Mouse (Mus musculus) cerebellum, adult 2 months (tissue): ENCODE data around the gene Tspo. TPM values are rescaled to one million over a fixed set of nuclear protein-coding genes. Genes with fewer than 3 reads are reported as not detected.

Experiments
- DNase-seq, 2 experiments: peaks; one replicate each; pipeline ENCODE4 v3.0.0; 2021
- H3K27ac ChIP-seq: fragments of 200-500 bp; 2 replicates; pipeline ENCODE4 v1.5.1; 2012; ENCODE audit warnings: low read length, control low read depth, inconsistent platforms; ENCODE audit not compliant: insufficient read depth
- H3K27me3 ChIP-seq: fragments of 200-500 bp; 2 replicates; pipeline ENCODE4 v1.6.1; 2012; ENCODE audit warnings: inconsistent platforms, mild to moderate bottlenecking, low read length, moderate library complexity; ENCODE audit not compliant: control insufficient read depth, insufficient read depth
- H3K4me1 ChIP-seq: fragments of 200-500 bp; 2 replicates; pipeline ENCODE4 v1.6.1; 2011; ENCODE audit warnings: low read length; ENCODE audit not compliant: control insufficient read depth, insufficient read depth
- H3K4me3 ChIP-seq: fragments of 200-500 bp; replicated peaks from 2 replicates; pipeline ENCODE3; 2011; ENCODE audit warnings: mild to moderate bottlenecking, low read depth, low read length, control low read depth; ENCODE audit not compliant: insufficient read depth
- CTCF ChIP-seq: fragments of 200-500 bp; IDR thresholded peaks from 2 replicates; pipeline ENCODE4 v1.5.1; 2011; ENCODE audit warnings: low read depth, mild to moderate bottlenecking, control low read depth, low read length, moderate library complexity, borderline replicate concordance; ENCODE audit not compliant: insufficient read depth
- POLR2A ChIP-seq: fragments of 200-500 bp; IDR thresholded peaks from 2 replicates; pipeline ENCODE4 v1.6.1; 2011; ENCODE audit warnings: low read length, control low read depth, borderline replicate concordance; ENCODE audit not compliant: insufficient read depth
- WGBS: fragments of 180-500 bp; shearing (Covaris S2); methylation state at CpG from one replicate; pipeline ENCODE4 v1.1.7; 2018; 5-methylcytosine and 5-hydroxymethylcytosine counted together
- polyA plus RNA-seq: library from polyadenylated mRNA; depleted of rRNA; stranded (reverse); fragments of >200 nt; gene quantifications from 2 replicates; pipeline ENCODE4 v1.2.3, GENCODE M21; 2012; rRNA removed

The Tspo gene
- 12.2 and 13.7 TPM in 2 replicates for polyA plus RNA-seq

GRCm38 (mm10) chr15:83563327-83563856 lies at the start of gene Tspo, which contains the start of gene Mcat:
Tspo (plus strand) TSS chr15:83563592.
Mcat (minus strand) TSS chr15:83563787.
- no peak for DNase-seq
- no peak within 1 kb of the TSS for H3K27ac ChIP-seq
- peak within 1 kb of the TSS; percentile 23 for H3K4me3 ChIP-seq
- TF ChIP-seq CTCF (no peak), POLR2A (no peak)
- no peaks in the 10 kb centered on the region for H3K4me1 ChIP-seq
- no peaks in the 10 kb centered on the region for H3K27me3 ChIP-seq
- 3% methylated on average over 28 of the region's 28 CpGs for WGBS

- WGBS: 30% methylated on average over 5 of the region's 5 CpGs
- peak in 1 of 2 experiments; percentile 21 for DNase-seq
- no peaks in the 10 kb centered on the region for H3K4me1 ChIP-seq
- no peaks in the 10 kb centered on the region for H3K27me3 ChIP-seq
- no peak overlapping the region for H3K4me3 ChIP-seq
- no peak overlapping the region for H3K27ac ChIP-seq
- no peak for TF ChIP-seq CTCF
- no peak for TF ChIP-seq POLR2A
These were observed 48.4 kb upstream of the Tspo start for GRCm38 (mm10) chr15:83515018-83515417.

- peak; percentile 55 to 63 for DNase-seq
- Histone ChIP-seq H3K27me3 (no peaks in the 10 kb centered on the region), H3K27ac (no peak overlapping the region), H3K4me1 (no peaks in the 10 kb centered on the region), H3K4me3 (no peak overlapping the region)
- TF ChIP-seq CTCF (peak; percentile 79; the same call in 1 of the 2 replicates), POLR2A (no peak)
- 27% methylated on average over 20 of the region's 20 CpGs for WGBS
These were observed 45.0 kb upstream of the Tspo start for GRCm38 (mm10) chr15:83518215-83519048.

- no peak overlapping the region for H3K27ac ChIP-seq
- H3K4me3 ChIP-seq: no peak overlapping the region
- no peaks in the 10 kb centered on the region; the same call in 1 of the 2 replicates for H3K27me3 ChIP-seq
- DNase-seq: no peak
- H3K4me1 ChIP-seq: no peaks in the 10 kb centered on the region
- TF ChIP-seq POLR2A (no peak), CTCF (no peak)
- 57% methylated on average over 6 of the region's 6 CpGs for WGBS
These were observed 42.5 kb upstream of the Tspo start for GRCm38 (mm10) chr15:83520861-83521382.

GRCm38 (mm10) chr15:83523196-83523595 lies 40.2 kb upstream of the Tspo start:
- no peak for DNase-seq
- TF ChIP-seq POLR2A: no peak
- Histone ChIP-seq H3K27me3 (peaks cover 2% of the 10 kb centered on the region; the same call in 1 of the 2 replicates), H3K4me3 (no peak overlapping the region), H3K27ac (no peak overlapping the region), H3K4me1 (no peaks in the 10 kb centered on the region)
- 62% methylated on average over 7 of the region's 7 CpGs for WGBS

- DNase-seq: no peak
- Histone ChIP-seq H3K4me3 (no peak overlapping the region), H3K4me1 (no peaks in the 10 kb centered on the region), H3K27me3 (peaks cover 2% of the 10 kb centered on the region; the same call in 1 of the 2 replicates), H3K27ac (no peak overlapping the region)
- TF ChIP-seq POLR2A (no peak), CTCF (no peak)
- WGBS: 66% methylated on average over 14 of the region's 14 CpGs
These were observed 39.6 kb upstream of the Tspo start for GRCm38 (mm10) chr15:83523638-83524332.

GRCm38 (mm10) chr15:83524333-83524729 lies 39.1 kb upstream of the Tspo start:
- no peak for TF ChIP-seq CTCF
- no peak for TF ChIP-seq POLR2A
- Histone ChIP-seq H3K27ac (no peak overlapping the region), H3K4me1 (no peaks in the 10 kb centered on the region), H3K4me3 (no peak overlapping the region), H3K27me3 (peaks cover 2% of the 10 kb centered on the region; the same call in 1 of the 2 replicates)
- no peak for DNase-seq
- 80% methylated on average over 3 of the region's 3 CpGs for WGBS
